Mouse (Mus musculus): Measurements from ENCODE around the gene Sugct. TPM values are rescaled to one million over a fixed set of nuclear protein-coding genes. Genes with fewer than 3 reads are reported as not detected.

Gene Sugct
- polyA plus RNA-seq, 1 experiment from 2014 or later, result 4.9 TPM

- Histone ChIP-seq H3K36me3 (peaks cover 3% of the 10 kb centered on the region; the same call in 1 of the 2 replicates), H3K27me3 (no peaks in the 10 kb centered on the region), H3K9ac (no peak overlapping the region), H3K9me3 (no peaks in the 10 kb centered on the region), H3K4me2 (peak overlapping the region; percentile 63), H3K4me3 (peak overlapping the region; percentile 83), H3K27ac (peak overlapping the region; percentile 84; the same call in 1 of the 2 replicates), H3K4me1 (peaks cover 4% of the 10 kb centered on the region; the same call in 1 of the 2 replicates)
- no peak for ATAC-seq (ENCODE audit: insufficient number of reproducible peaks, insufficient read depth, low FRiP score, low TSS enrichment, low read depth)
- WGBS, result 61% methylated on average over 5 of the region's 5 CpGs
Measured at GRCm38 (mm10) chr13:17693816-17694215, 1.5 kb downstream of the Sugct start.

GRCm38 (mm10) chr13:17691436-17691835 lies 3.9 kb downstream of the Sugct start:
- H3K27me3 ChIP-seq, result no peaks in the 10 kb centered on the region
- no peak for ATAC-seq (ENCODE audit: insufficient number of reproducible peaks, insufficient read depth, low FRiP score, low TSS enrichment, low read depth)
- H3K9me3 ChIP-seq, result no peaks in the 10 kb centered on the region
- H3K4me1 ChIP-seq, result peaks cover 4% of the 10 kb centered on the region; the same call in 1 of the 2 replicates
- no peak overlapping the region for H3K9ac ChIP-seq
- 67% methylated on average over 1 of the region's 1 CpGs for WGBS
- H3K4me3 ChIP-seq, result no peak overlapping the region
- no peak overlapping the region for H3K4me2 ChIP-seq
- H3K36me3 ChIP-seq, result no peaks in the 10 kb centered on the region
- no peak overlapping the region for H3K27ac ChIP-seq

GRCm38 (mm10) chr13:17690686-17691085 lies 4.7 kb downstream of the Sugct start:
- no peak overlapping the region for H3K9ac ChIP-seq
- no peaks in the 10 kb centered on the region for H3K9me3 ChIP-seq
- no peak overlapping the region for H3K27ac ChIP-seq
- ATAC-seq (ENCODE audit: insufficient number of reproducible peaks, insufficient read depth, low FRiP score, low TSS enrichment, low read depth), result no peak
- H3K4me1 ChIP-seq, result peaks cover 4% of the 10 kb centered on the region; the same call in 1 of the 2 replicates
- H3K36me3 ChIP-seq, result no peaks in the 10 kb centered on the region
- H3K4me3 ChIP-seq, result no peak overlapping the region
- H3K27me3 ChIP-seq, result no peaks in the 10 kb centered on the region
- no peak overlapping the region for H3K4me2 ChIP-seq

- H3K27me3 ChIP-seq, result no peaks in the 10 kb centered on the region
- ATAC-seq (ENCODE audit: insufficient number of reproducible peaks, insufficient read depth, low FRiP score, low TSS enrichment, low read depth), result no peak
- peaks cover 4% of the 10 kb centered on the region; the same call in 1 of the 2 replicates for H3K4me1 ChIP-seq
- H3K9me3 ChIP-seq, result no peaks in the 10 kb centered on the region
- H3K27ac ChIP-seq, result no peak overlapping the region
- H3K4me2 ChIP-seq, result no peak overlapping the region
- H3K4me3 ChIP-seq, result no peak overlapping the region
- no peak overlapping the region for H3K9ac ChIP-seq
- H3K36me3 ChIP-seq, result no peaks in the 10 kb centered on the region
Measured at GRCm38 (mm10) chr13:17689461-17689860, 5.9 kb downstream of the Sugct start.

GRCm38 (mm10) chr13:17671122-17671521 lies 24.2 kb downstream of the Sugct start:
- H3K27me3 ChIP-seq, result no peaks in the 10 kb centered on the region
- H3K27ac ChIP-seq, result no peak overlapping the region
- no peak overlapping the region for H3K9ac ChIP-seq
- WGBS, result 78% methylated on average over 1 of the region's 1 CpGs
- no peak for ATAC-seq (ENCODE audit: insufficient number of reproducible peaks, insufficient read depth, low FRiP score, low TSS enrichment, low read depth)
- H3K36me3 ChIP-seq, result no peaks in the 10 kb centered on the region
- no peaks in the 10 kb centered on the region for H3K4me1 ChIP-seq
- no peaks in the 10 kb centered on the region for H3K9me3 ChIP-seq
- no peak overlapping the region for H3K4me2 ChIP-seq
- no peak overlapping the region for H3K4me3 ChIP-seq

- Histone ChIP-seq H3K4me1 (no peaks in the 10 kb centered on the region), H3K4me2 (no peak overlapping the region), H3K27me3 (no peaks in the 10 kb centered on the region), H3K9me3 (no peaks in the 10 kb centered on the region), H3K27ac (no peak overlapping the region), H3K36me3 (no peaks in the 10 kb centered on the region), H3K4me3 (no peak overlapping the region), H3K9ac (no peak overlapping the region)
- no peak for ATAC-seq (ENCODE audit: insufficient number of reproducible peaks, insufficient read depth, low FRiP score, low TSS enrichment, low read depth)
- WGBS, result 88% methylated on average over 1 of the region's 1 CpGs
Measured at GRCm38 (mm10) chr13:17667380-17667779, 28.0 kb downstream of the Sugct start.

- H3K27me3 ChIP-seq, result no peaks in the 10 kb centered on the region
- no peak for ATAC-seq (ENCODE audit: insufficient number of reproducible peaks, insufficient read depth, low FRiP score, low TSS enrichment, low read depth)
Measured at GRCm38 (mm10) chr13:17642294-17642693, 53.1 kb downstream of the Sugct start.

GRCm38 (mm10) chr13:17638008-17638407 lies 57.3 kb downstream of the Sugct start:
- no peak for ATAC-seq (ENCODE audit: insufficient number of reproducible peaks, insufficient read depth, low FRiP score, low TSS enrichment, low read depth)

More at GRCm38 (mm10) chr13:17642294-17642693, 53.1 kb downstream of the Sugct start:
- no peaks in the 10 kb centered on the region for H3K9me3 ChIP-seq
- H3K4me2 ChIP-seq, result no peak overlapping the region
- no peak overlapping the region for H3K9ac ChIP-seq
- no peak overlapping the region for H3K4me3 ChIP-seq
- no peak overlapping the region for H3K27ac ChIP-seq
- 52% methylated on average over 2 of the region's 2 CpGs for WGBS
- no peaks in the 10 kb centered on the region for H3K4me1 ChIP-seq
- H3K36me3 ChIP-seq, result no peaks in the 10 kb centered on the region

GRCm38 (mm10) chr13:17627108-17627507 lies 68.2 kb downstream of the Sugct start:
- no peaks in the 10 kb centered on the region for H3K4me1 ChIP-seq
- WGBS, result 87% methylated on average over 5 of the region's 5 CpGs
- no peak overlapping the region for H3K9ac ChIP-seq
- H3K27me3 ChIP-seq, result no peaks in the 10 kb centered on the region
- H3K4me2 ChIP-seq, result no peak overlapping the region
- H3K27ac ChIP-seq, result no peak overlapping the region
- no peaks in the 10 kb centered on the region for H3K36me3 ChIP-seq
- no peaks in the 10 kb centered on the region for H3K9me3 ChIP-seq
- ATAC-seq (ENCODE audit: insufficient number of reproducible peaks, insufficient read depth, low FRiP score, low TSS enrichment, low read depth), result no peak
- no peak overlapping the region for H3K4me3 ChIP-seq

More at GRCm38 (mm10) chr13:17638008-17638407, 57.3 kb downstream of the Sugct start:
- H3K27ac ChIP-seq, result no peak overlapping the region
- no peak overlapping the region for H3K4me2 ChIP-seq
- H3K4me3 ChIP-seq, result no peak overlapping the region
- H3K27me3 ChIP-seq, result no peaks in the 10 kb centered on the region
- H3K9me3 ChIP-seq, result no peaks in the 10 kb centered on the region
- H3K9ac ChIP-seq, result no peak overlapping the region
- H3K36me3 ChIP-seq, result no peaks in the 10 kb centered on the region
- H3K4me1 ChIP-seq, result no peaks in the 10 kb centered on the region

GRCm38 (mm10) chr13:17624976-17625375 lies 70.4 kb downstream of the Sugct start:
- Histone ChIP-seq H3K27me3 (no peaks in the 10 kb centered on the region), H3K9ac (no peak overlapping the region), H3K4me1 (no peaks in the 10 kb centered on the region), H3K9me3 (no peaks in the 10 kb centered on the region), H3K27ac (no peak overlapping the region), H3K4me2 (no peak overlapping the region), H3K36me3 (no peaks in the 10 kb centered on the region), H3K4me3 (no peak overlapping the region)
- no peak for ATAC-seq (ENCODE audit: insufficient number of reproducible peaks, insufficient read depth, low FRiP score, low TSS enrichment, low read depth)

GRCm38 (mm10) chr13:17606217-17606616 lies 89.1 kb downstream of the Sugct start:
- H3K4me3 ChIP-seq, result no peak overlapping the region
- H3K9ac ChIP-seq, result no peak overlapping the region
- no peak overlapping the region for H3K27ac ChIP-seq
- no peak for ATAC-seq (ENCODE audit: insufficient number of reproducible peaks, insufficient read depth, low FRiP score, low TSS enrichment, low read depth)
- H3K27me3 ChIP-seq, result no peaks in the 10 kb centered on the region
- 53% methylated on average over 1 of the region's 1 CpGs for WGBS
- H3K4me2 ChIP-seq, result no peak overlapping the region
- 0 out of 2 replicates have a peak, but pooled peaks cover 3% of the 10 kb centered on the region for H3K9me3 ChIP-seq
- H3K4me1 ChIP-seq, result no peaks in the 10 kb centered on the region
- H3K36me3 ChIP-seq, result no peaks in the 10 kb centered on the region

GRCm38 (mm10) chr13:17604670-17605069 lies 90.7 kb downstream of the Sugct start:
- H3K4me3 ChIP-seq, result no peak overlapping the region
- ATAC-seq (ENCODE audit: insufficient number of reproducible peaks, insufficient read depth, low FRiP score, low TSS enrichment, low read depth), result no peak
- 0 out of 2 replicates have a peak, but pooled peaks cover 3% of the 10 kb centered on the region for H3K9me3 ChIP-seq
- no peak overlapping the region for H3K9ac ChIP-seq
- H3K4me1 ChIP-seq, result no peaks in the 10 kb centered on the region
- WGBS, result 61% methylated on average over 3 of the region's 3 CpGs
- H3K27me3 ChIP-seq, result no peaks in the 10 kb centered on the region
- no peaks in the 10 kb centered on the region for H3K36me3 ChIP-seq
- H3K27ac ChIP-seq, result no peak overlapping the region
- H3K4me2 ChIP-seq, result no peak overlapping the region

GRCm38 (mm10) chr13:17603756-17604155 lies 91.6 kb downstream of the Sugct start:
- Histone ChIP-seq H3K4me1 (no peaks in the 10 kb centered on the region), H3K27ac (no peak overlapping the region), H3K4me3 (no peak overlapping the region), H3K27me3 (no peaks in the 10 kb centered on the region), H3K9ac (no peak overlapping the region), H3K4me2 (no peak overlapping the region), H3K9me3 (0 out of 2 replicates have a peak, but pooled peaks cover 3% of the 10 kb centered on the region), H3K36me3 (no peaks in the 10 kb centered on the region)
- WGBS, result 92% methylated on average over 5 of the region's 5 CpGs
- ATAC-seq (ENCODE audit: insufficient number of reproducible peaks, insufficient read depth, low FRiP score, low TSS enrichment, low read depth), result no peak

Data from embryonic facial prominence, embryonic 13.5 days (tissue).